Mouse (Mus musculus) ES-Bruce4 (cell line): ENCODE results near the gene Kalrn. TPM values are rescaled to one million over a fixed set of nuclear protein-coding genes. Genes with fewer than 3 reads are reported as not detected.
A peak's percentile ranks its signal among the peaks of the same experiment; 100 is the strongest.

Source experiments
- H3K27ac ChIP-seq: 2 replicates; pipeline ENCODE4 v1.5.1; 2012; ENCODE audit warnings: low read length, inconsistent platforms; ENCODE audit not compliant: insufficient read depth
- H3K27me3 ChIP-seq: 2 replicates; pipeline ENCODE4 v1.6.1; 2012; ENCODE audit warnings: mild to moderate bottlenecking, low read length, inconsistent platforms; ENCODE audit not compliant: control insufficient read depth, poor library complexity, insufficient read depth, severe bottlenecking
- H3K36me3 ChIP-seq: 2 replicates; pipeline ENCODE4 v1.6.1; 2012; ENCODE audit warnings: inconsistent platforms, mild to moderate bottlenecking, low read length, moderate library complexity; ENCODE audit not compliant: control insufficient read depth, poor library complexity, insufficient read depth, severe bottlenecking
- H3K4me1 ChIP-seq: one replicate; pipeline ENCODE4 v1.8.1; 2011; ENCODE audit warnings: low read length; ENCODE audit not compliant: control insufficient read depth, insufficient read depth
- H3K4me3 ChIP-seq: 2 replicates; pipeline ENCODE4 v1.5.1; 2011; ENCODE audit warnings: low read depth, mild to moderate bottlenecking, low read length
- H3K9ac ChIP-seq: 2 replicates; pipeline ENCODE4 v1.6.1; 2012; ENCODE audit warnings: low read depth, mild to moderate bottlenecking, inconsistent platforms; ENCODE audit not compliant: poor library complexity, severe bottlenecking
- H3K9me3 ChIP-seq: replicated peaks from 2 replicates; pipeline ENCODE4 v1.6.1; 2012; ENCODE audit warnings: mild to moderate bottlenecking, low read length, inconsistent platforms; ENCODE audit not compliant: control insufficient read depth, poor library complexity, insufficient read depth, severe bottlenecking
- CTCF ChIP-seq: IDR thresholded peaks from one replicate; pipeline ENCODE4 v1.8.1; 2011; ENCODE audit warnings: low read depth, low read length
- EP300 ChIP-seq: IDR thresholded peaks from 2 replicates; pipeline ENCODE4 v1.6.1; 2011; ENCODE audit warnings: low read depth, low read length; ENCODE audit not compliant: insufficient read depth
- POLR2A ChIP-seq: IDR thresholded peaks from one replicate; pipeline ENCODE4 v1.8.1; 2011; ENCODE audit warnings: low read length; ENCODE audit not compliant: insufficient read depth
- polyA plus RNA-seq: library from polyadenylated mRNA; stranded (reverse); fragments of >200 nt; gene quantifications from 2 replicates; pipeline ENCODE4 v1.2.4, GENCODE M21; 2011; ENCODE audit warnings: low read depth; ENCODE audit not compliant: missing spikeins, insufficient read depth, insufficient read length

The Kalrn gene
- polyA plus RNA-seq, 1 experiment = 8.2 TPM

GRCm38 (mm10) chr16:34324735-34325134 lies 248.6 kb downstream of the Kalrn start:
- Histone ChIP-seq H3K36me3 (no peaks in the 10 kb centered on the region), H3K4me1 (no peaks in the 10 kb centered on the region), H3K9ac (no peak overlapping the region), H3K27me3 (no peaks in the 10 kb centered on the region), H3K27ac (no peak overlapping the region), H3K9me3 (no peaks in the 10 kb centered on the region), H3K4me3 (no peak overlapping the region)
- TF ChIP-seq POLR2A (no peak), EP300 (no peak), CTCF (no peak)

- Histone ChIP-seq H3K4me3 (no peak overlapping the region), H3K9ac (no peak overlapping the region), H3K9me3 (no peaks in the 10 kb centered on the region), H3K27ac (no peak overlapping the region), H3K27me3 (no peaks in the 10 kb centered on the region), H3K4me1 (no peaks in the 10 kb centered on the region), H3K36me3 (no peaks in the 10 kb centered on the region)
- TF ChIP-seq EP300 (no peak), CTCF (no peak), POLR2A (no peak)
These were observed 249.8 kb downstream of the Kalrn start for GRCm38 (mm10) chr16:34323496-34323895.

- no peak overlapping the region for H3K27ac ChIP-seq
- H3K36me3 ChIP-seq = no peaks in the 10 kb centered on the region
- H3K27me3 ChIP-seq = no peaks in the 10 kb centered on the region
- no peak overlapping the region for H3K4me3 ChIP-seq
- no peak for TF ChIP-seq POLR2A
- TF ChIP-seq CTCF = peak; percentile 69
- no peak for TF ChIP-seq EP300
- H3K4me1 ChIP-seq = no peaks in the 10 kb centered on the region
- no peak overlapping the region for H3K9ac ChIP-seq
- no peaks in the 10 kb centered on the region for H3K9me3 ChIP-seq
These were observed 250.8 kb downstream of the Kalrn start for GRCm38 (mm10) chr16:34322546-34322945.

GRCm38 (mm10) chr16:34321066-34321790 lies 252.1 kb downstream of the Kalrn start:
- H3K9me3 ChIP-seq = no peaks in the 10 kb centered on the region
- H3K27ac ChIP-seq = no peak overlapping the region
- H3K4me1 ChIP-seq = no peaks in the 10 kb centered on the region
- TF ChIP-seq EP300 (no peak), POLR2A (no peak), CTCF (no peak)
- H3K9ac ChIP-seq = no peak overlapping the region
- no peaks in the 10 kb centered on the region for H3K27me3 ChIP-seq
- no peak overlapping the region for H3K4me3 ChIP-seq
- H3K36me3 ChIP-seq = no peaks in the 10 kb centered on the region

GRCm38 (mm10) chr16:34320023-34320800 lies 253.1 kb downstream of the Kalrn start:
- Histone ChIP-seq H3K4me3 (no peak overlapping the region), H3K9me3 (no peaks in the 10 kb centered on the region), H3K4me1 (no peaks in the 10 kb centered on the region), H3K27me3 (no peaks in the 10 kb centered on the region), H3K36me3 (no peaks in the 10 kb centered on the region), H3K27ac (no peak overlapping the region), H3K9ac (no peak overlapping the region)
- TF ChIP-seq EP300 (no peak), CTCF (no peak), POLR2A (no peak)

- no peak overlapping the region for H3K4me3 ChIP-seq
- H3K27ac ChIP-seq = no peak overlapping the region
- no peak overlapping the region for H3K9ac ChIP-seq
- no peaks in the 10 kb centered on the region for H3K9me3 ChIP-seq
- TF ChIP-seq CTCF = no peak
- no peak for TF ChIP-seq EP300
- TF ChIP-seq POLR2A = no peak
- no peaks in the 10 kb centered on the region for H3K36me3 ChIP-seq
- no peaks in the 10 kb centered on the region for H3K27me3 ChIP-seq
- no peaks in the 10 kb centered on the region for H3K4me1 ChIP-seq
These were observed 256.2 kb downstream of the Kalrn start for GRCm38 (mm10) chr16:34317110-34317509.
